Mouse (Mus musculus) frontal cortex, adult 2 months (tissue): ENCODE results near the gene Mettl21e. TPM values are rescaled to one million over a fixed set of nuclear protein-coding genes. Genes with fewer than 3 reads are reported as not detected.

ENCODE experiments used
- polyA plus RNA-seq: library from polyadenylated mRNA; depleted of rRNA; stranded (reverse); fragments of >200 nt; gene quantifications from 2 replicates; pipeline ENCODE4 v1.2.3, GENCODE M21; 2012; rRNA removed

The Mettl21e gene
- polyA plus RNA-seq, 1 experiment, result 0.04 TPM

Other genes starting within 250 kb of the Mettl21e start
- gene Mettl21c, start 198.9 kb downstream of the Mettl21e start, polyA plus RNA-seq, result 0.02 and 0.12 TPM in 2 replicates
- 0.02 TPM in 1 of 2 replicates, not detected in the other for gene Gm8251, start 157.0 kb downstream of the Mettl21e start, polyA plus RNA-seq
- 6.7 and 8.2 TPM in 2 replicates for gene Tex30, start 116.5 kb downstream of the Mettl21e start, polyA plus RNA-seq
- gene Kdelc1, start 100.2 kb downstream of the Mettl21e start, polyA plus RNA-seq, result 15.3 and 15.4 TPM in 2 replicates
- gene Bivm, start 100.0 kb downstream of the Mettl21e start, polyA plus RNA-seq, result 12.2 and 15.1 TPM in 2 replicates
- 21.3 and 22.3 TPM in 2 replicates for gene Ercc5, start 71.2 kb downstream of the Mettl21e start, polyA plus RNA-seq